Mouse (Mus musculus): ENCODE results near the gene Sprr1a.

DNA sequence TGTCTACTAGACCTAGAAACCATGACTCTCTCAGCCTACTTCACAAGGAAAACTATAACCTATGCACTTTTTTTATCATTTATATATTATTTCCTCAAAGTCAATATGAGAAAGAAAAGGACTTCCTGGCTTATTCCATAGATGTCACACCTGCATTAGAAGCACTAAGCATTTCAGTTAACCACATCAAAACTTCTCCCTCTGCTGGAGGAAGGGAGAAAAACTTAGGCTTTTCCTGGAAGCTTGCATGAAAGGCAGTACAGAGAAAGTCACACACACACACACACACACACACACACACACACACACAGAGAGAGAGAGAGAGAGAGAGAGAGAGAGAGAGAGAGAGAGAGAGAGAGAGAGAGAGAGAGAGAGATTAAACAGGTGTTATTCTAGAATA lies 26.6 kb upstream of the Sprr1a start:
- TF ChIP-seq CTCF (conservative IDR thresholded peaks at IDR 0.05; ENCODE audit: insufficient read depth, insufficient read length, low read depth, low read length): no peak
- no peak for TF ChIP-seq POLR2A (IDR thresholded peaks at IDR 0.05; ENCODE audit: low read depth, low read length)
